Mouse (Mus musculus) E14TG2a.4 (cell line): Measurements from ENCODE around the gene Nomo1.

Experiments
- H3K27me3 ChIP-seq: 2 replicates; pipeline ENCODE4 v1.6.1; 2014; ENCODE audit warnings: low read length, control low read depth; ENCODE audit not compliant: insufficient read depth
- H3K36me3 ChIP-seq: 2 replicates; pipeline ENCODE4 v1.6.1; 2014; ENCODE audit warnings: low read length, control low read depth; ENCODE audit not compliant: insufficient read depth
- H3K4me1 ChIP-seq: replicated peaks from 2 replicates; pipeline ENCODE4 v1.6.1; 2014; ENCODE audit warnings: low read depth, low read length, control low read depth
- H3K4me3 ChIP-seq: replicated peaks from 2 replicates; pipeline ENCODE4 v1.5.1; 2014; ENCODE audit warnings: mild to moderate bottlenecking, low read length
- H3K9me3 ChIP-seq: 2 replicates; pipeline ENCODE4 v1.6.1; 2014; ENCODE audit warnings: low read length, control low read depth
- CTCF ChIP-seq: conservative IDR thresholded peaks from 2 replicates; pipeline ENCODE4 v1.5.1; 2014; ENCODE audit warnings: low read length
- NANOG ChIP-seq: IDR thresholded peaks from 2 replicates; pipeline ENCODE4 v1.6.1; 2014; ENCODE audit warnings: borderline replicate concordance, low read length, mixed read lengths
- POU5F1 ChIP-seq: IDR thresholded peaks from 2 replicates; pipeline ENCODE4 v1.6.1; 2014; ENCODE audit warnings: low read length, borderline replicate concordance

Gene Nomo1

GRCm38 (mm10) chr7:46053566-46053965 lies 20.1 kb downstream of the Nomo1 start:
- Histone ChIP-seq H3K4me1 (peaks cover 17% of the 10 kb centered on the region), H3K9me3 (no peaks in the 10 kb centered on the region), H3K36me3 (peaks cover 82% of the 10 kb centered on the region), H3K27me3 (no peaks in the 10 kb centered on the region), H3K4me3 (no peak overlapping the region)
- TF ChIP-seq CTCF (no peak), POU5F1 (no peak), NANOG (no peak)

- Histone ChIP-seq H3K4me3 (no peak overlapping the region), H3K9me3 (no peaks in the 10 kb centered on the region), H3K36me3 (peaks cover 91% of the 10 kb centered on the region), H3K27me3 (no peaks in the 10 kb centered on the region), H3K4me1 (peaks cover 35% of the 10 kb centered on the region)
- TF ChIP-seq POU5F1 (no peak), CTCF (no peak), NANOG (no peak)
Measured at GRCm38 (mm10) chr7:46058882-46059281, 25.4 kb downstream of the Nomo1 start.

GRCm38 (mm10) chr7:46060688-46061087 lies 27.2 kb downstream of the Nomo1 start:
- peaks cover 89% of the 10 kb centered on the region for H3K36me3 ChIP-seq
- peaks cover 35% of the 10 kb centered on the region for H3K4me1 ChIP-seq
- no peaks in the 10 kb centered on the region for H3K9me3 ChIP-seq
- no peaks in the 10 kb centered on the region for H3K27me3 ChIP-seq
- no peak for TF ChIP-seq CTCF
- TF ChIP-seq NANOG = no peak
- TF ChIP-seq POU5F1 = no peak
- H3K4me3 ChIP-seq = no peak overlapping the region

- H3K36me3 ChIP-seq = peaks cover 88% of the 10 kb centered on the region
- H3K4me3 ChIP-seq = no peak overlapping the region
- H3K27me3 ChIP-seq = no peaks in the 10 kb centered on the region
- no peaks in the 10 kb centered on the region for H3K9me3 ChIP-seq
- no peak for TF ChIP-seq CTCF
- TF ChIP-seq NANOG = no peak
- no peak for TF ChIP-seq POU5F1
- H3K4me1 ChIP-seq = peaks cover 31% of the 10 kb centered on the region
Measured at GRCm38 (mm10) chr7:46061614-46062013, 28.1 kb downstream of the Nomo1 start.

- TF ChIP-seq POU5F1 = no peak
- TF ChIP-seq NANOG = no peak
- no peak for TF ChIP-seq CTCF
- no peaks in the 10 kb centered on the region for H3K27me3 ChIP-seq
- peaks cover 19% of the 10 kb centered on the region for H3K4me1 ChIP-seq
- H3K9me3 ChIP-seq = no peaks in the 10 kb centered on the region
- H3K4me3 ChIP-seq = no peak overlapping the region
- H3K36me3 ChIP-seq = peaks cover 89% of the 10 kb centered on the region
Measured at GRCm38 (mm10) chr7:46063296-46063695, 29.8 kb downstream of the Nomo1 start.

GRCm38 (mm10) chr7:46068831-46069230 lies 35.3 kb downstream of the Nomo1 start:
- no peak overlapping the region for H3K4me3 ChIP-seq
- no peaks in the 10 kb centered on the region for H3K4me1 ChIP-seq
- H3K9me3 ChIP-seq = no peaks in the 10 kb centered on the region
- H3K36me3 ChIP-seq = peaks cover 92% of the 10 kb centered on the region
- no peaks in the 10 kb centered on the region for H3K27me3 ChIP-seq
- no peak for TF ChIP-seq POU5F1
- no peak for TF ChIP-seq CTCF
- no peak for TF ChIP-seq NANOG

GRCm38 (mm10) chr7:46076844-46077243 lies 43.3 kb downstream of the Nomo1 start:
- Histone ChIP-seq H3K27me3 (no peaks in the 10 kb centered on the region), H3K4me3 (no peak overlapping the region), H3K36me3 (peaks cover 91% of the 10 kb centered on the region), H3K4me1 (no peaks in the 10 kb centered on the region), H3K9me3 (no peaks in the 10 kb centered on the region)
- TF ChIP-seq CTCF (no peak), POU5F1 (no peak), NANOG (no peak)

- no peak for TF ChIP-seq POU5F1
- no peak for TF ChIP-seq CTCF
- TF ChIP-seq NANOG = no peak
- Histone ChIP-seq H3K9me3 (no peaks in the 10 kb centered on the region), H3K4me1 (no peaks in the 10 kb centered on the region), H3K27me3 (no peaks in the 10 kb centered on the region), H3K4me3 (no peak overlapping the region), H3K36me3 (peaks cover 91% of the 10 kb centered on the region)
Measured at GRCm38 (mm10) chr7:46077675-46078074, 44.2 kb downstream of the Nomo1 start.

- Histone ChIP-seq H3K4me1 (peaks cover 22% of the 10 kb centered on the region), H3K4me3 (no peak overlapping the region), H3K9me3 (no peaks in the 10 kb centered on the region), H3K36me3 (peaks cover 54% of the 10 kb centered on the region), H3K27me3 (no peaks in the 10 kb centered on the region)
- TF ChIP-seq NANOG = no peak
- no peak for TF ChIP-seq POU5F1
- TF ChIP-seq CTCF = no peak
Measured at GRCm38 (mm10) chr7:46084024-46084423, 50.5 kb downstream of the Nomo1 start.
